Mouse (Mus musculus) lung, adult 2 months (tissue): ENCODE measurements around the gene Smarcad1.

Experiments
- CTCF ChIP-seq: fragments of 200-500 bp; IDR thresholded peaks from 2 replicates; pipeline ENCODE4 v1.5.1; 2011; ENCODE audit warnings: mild to moderate bottlenecking, low read length, control low read depth; ENCODE audit not compliant: insufficient read depth
- POLR2A ChIP-seq: fragments of 200-500 bp; IDR thresholded peaks from 2 replicates; pipeline ENCODE4 v1.6.1; 2011; ENCODE audit warnings: low read depth, mild to moderate bottlenecking, control low read depth, low read length, borderline replicate concordance; ENCODE audit errors: extremely low read depth

DNA sequence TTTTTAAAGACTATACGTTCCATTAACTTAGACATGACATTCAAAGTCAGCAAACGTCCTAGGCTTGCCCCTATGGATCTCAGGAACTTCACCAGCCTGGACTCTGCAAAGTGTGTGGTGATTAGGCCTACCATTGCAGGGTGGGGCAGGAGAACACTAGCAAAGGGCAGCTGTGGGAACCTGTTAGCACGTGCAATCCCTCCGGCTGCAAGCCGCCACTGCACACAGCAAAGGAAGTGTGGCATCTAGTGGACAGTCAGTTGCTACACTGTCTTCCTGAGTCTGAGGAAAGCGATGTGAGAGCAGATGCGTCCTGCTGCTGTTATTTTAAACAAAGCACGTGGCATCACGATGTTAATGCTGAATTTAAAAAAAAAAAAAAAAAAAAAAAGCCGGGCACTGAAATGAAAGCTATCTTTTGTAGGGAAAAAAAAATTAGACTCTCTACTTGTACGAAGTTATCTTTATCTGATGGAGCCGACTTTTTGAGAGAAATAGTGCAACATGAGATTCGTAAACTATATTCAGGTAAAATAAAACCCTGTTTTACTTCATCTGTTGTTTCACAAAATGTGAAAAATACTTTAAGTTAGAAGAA lies 45.5 kb upstream of the Smarcad1 start:
- TF ChIP-seq CTCF (peak; percentile 9; the same call in 1 of the 2 replicates), POLR2A (no peak)
